8 mouse cellular contexts compared by ENCODE assay signal in the genomic region with DNA sequence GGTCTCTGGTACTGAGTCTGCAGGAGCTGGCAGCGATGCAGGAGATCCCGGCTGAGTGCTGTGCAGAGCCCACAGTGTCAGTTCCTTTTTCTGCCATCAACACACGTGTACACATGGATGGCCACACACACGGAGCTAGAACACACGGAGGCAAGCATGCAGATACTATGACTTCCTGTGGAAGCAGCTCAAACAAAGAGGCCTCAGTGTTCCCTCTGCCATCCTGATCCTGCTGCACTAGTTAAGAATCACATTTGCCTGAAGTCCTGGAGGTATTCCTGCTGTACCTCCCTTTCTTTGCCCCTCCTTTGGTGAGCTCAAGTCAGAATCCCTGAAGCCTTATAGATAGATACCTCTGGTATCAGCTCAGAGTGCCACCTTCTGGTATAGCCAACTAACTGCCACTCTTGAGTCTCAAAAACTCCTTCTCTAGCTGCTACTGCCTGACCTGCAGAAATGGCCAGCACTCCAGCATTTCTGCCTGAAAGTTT.
DNase-seq lines count a peak whose midpoint lies in the region.

No protein-coding gene starts in this region.

- peak; percentile 50 for DNase-seq in left cerebral cortex, adult 11 months (ENCODE audit: low spot score)
- DNase-seq in left cerebral cortex, postnatal 10 days (ENCODE audit: extremely low spot score in 1 of 2, low spot score in 2 of 2) = no peak
- DNase-seq in brain, embryonic 18.5 days (ENCODE audit: low read depth, low spot score) = peak; percentile 49
- DNase-seq in embryo, embryonic 9.5 days (ENCODE audit: extremely low spot score) = peak; percentile 27
- DNase-seq in lung, postnatal 10 days = peak; percentile 25
- no peak for DNase-seq in spleen, postnatal 36 days (ENCODE audit: low spot score in 2 of 2)
- no peak for DNase-seq in gastrocnemius, adult 8-10 months (ENCODE audit: low spot score in 2 of 2)
- no peak for DNase-seq in spleen, adult 18-20 months

- intact Hi-C loops in left cerebral cortex, postnatal 10 days (cut with DNase I) = no loop called here

Comparison
In these comparisons a context has a peak if more than half of its experiments do, and no peak if none do; other contexts are left out.
1. DNase-seq: peak in left cerebral cortex, adult 11 months (single experiment), brain, embryonic 18.5 days (single experiment), embryo, embryonic 9.5 days (single experiment) and lung, postnatal 10 days (single experiment); none in left cerebral cortex, postnatal 10 days (0 of 2), spleen, postnatal 36 days (0 of 2), gastrocnemius, adult 8-10 months (0 of 2) and spleen, adult 18-20 months (0 of 2).